Mouse (Mus musculus): Measurements from ENCODE around the gene Erbin.

DNA sequence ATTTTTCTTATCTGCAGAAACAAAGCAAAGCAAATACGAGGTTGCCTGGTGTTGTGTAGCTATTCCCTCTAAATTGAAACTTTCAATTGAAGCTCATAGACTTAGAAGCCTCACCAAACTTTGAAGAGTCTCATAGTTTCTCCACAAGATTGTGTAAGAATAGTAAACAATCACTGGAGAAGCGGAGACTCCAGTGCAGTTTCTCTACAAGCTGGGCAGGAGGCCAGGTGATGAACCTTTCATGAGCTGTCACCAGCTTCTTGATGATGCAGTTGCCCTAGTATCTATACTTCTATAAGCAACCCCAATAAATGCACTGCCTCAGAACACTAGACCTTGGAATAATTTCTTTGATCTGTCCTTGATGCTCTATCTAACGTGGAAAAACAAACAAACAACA is 49.5 kb downstream of the Erbin start:
- TF ChIP-seq CTCF (IDR thresholded peaks at IDR 0.05; ENCODE audit: borderline replicate concordance, insufficient read depth, low read length) (no peak), POLR2A (IDR thresholded peaks at IDR 0.05; ENCODE audit: low read depth, low read length) (no peak)

Data from embryonic fibroblast, embryonic 13.5 days (primary cell).